Mouse (Mus musculus) CH12.LX (cell line): ENCODE measurements around the gene Slc35e2.

Experiments
- CTCF ChIP-seq, 2 experiments: IDR thresholded peaks in 1 of 2; conservative IDR thresholded peaks in 1 of 2; 2 replicates each; pipeline ENCODE4 v1.5.1; 2011 to 2012; ENCODE audit warnings: low read depth in 2 of 2, low read length in 2 of 2, improper control_type of control experiment in 1 of 2, inconsistent platforms in 1 of 2, mild to moderate bottlenecking in 1 of 2, moderate library complexity in 1 of 2
- EP300 ChIP-seq: IDR thresholded peaks from 2 replicates; pipeline ENCODE4 v1.6.1; 2011; ENCODE audit warnings: low read length, improper control_type of control experiment
- IRF4 ChIP-seq: IDR thresholded peaks from 2 replicates; pipeline ENCODE4 v1.6.1; 2014; ENCODE audit warnings: low read depth, mild to moderate bottlenecking, inconsistent platforms, low read length, improper control_type of control experiment
- MAFK ChIP-seq: IDR thresholded peaks from 2 replicates; pipeline ENCODE4 v1.6.1; 2011; ENCODE audit warnings: low read length, improper control_type of control experiment; ENCODE audit not compliant: insufficient replicate concordance
- MAX ChIP-seq: IDR thresholded peaks from 2 replicates; pipeline ENCODE4 v1.6.1; 2011; ENCODE audit warnings: low read length, improper control_type of control experiment
- MXI1 ChIP-seq: IDR thresholded peaks from 2 replicates; pipeline ENCODE4 v1.6.1; 2011; ENCODE audit warnings: mild to moderate bottlenecking, low read depth, low read length, improper control_type of control experiment
- POLR2A ChIP-seq: IDR thresholded peaks from 2 replicates; pipeline ENCODE4 v1.6.1; 2011; ENCODE audit warnings: low read depth, mild to moderate bottlenecking, improper control_type of control experiment, low read length
- RAD21 ChIP-seq: IDR thresholded peaks from 2 replicates; pipeline ENCODE4 v1.6.1; 2011; ENCODE audit warnings: low read depth, mild to moderate bottlenecking, low read length, improper control_type of control experiment, moderate library complexity
- USF1 ChIP-seq: IDR thresholded peaks from 2 replicates; pipeline ENCODE4 v1.6.1; 2014; ENCODE audit warnings: low read depth, mild to moderate bottlenecking, inconsistent platforms, low read length, improper control_type of control experiment
- ZKSCAN1 ChIP-seq: IDR thresholded peaks from 2 replicates; pipeline ENCODE4 v1.6.1; 2012; ENCODE audit warnings: low read depth, inconsistent platforms, low read length, improper control_type of control experiment, borderline replicate concordance

- TF ChIP-seq ZKSCAN1, result no peak
- no peak for TF ChIP-seq MXI1
- TF ChIP-seq USF1, result no peak
- TF ChIP-seq MAX, result no peak
- no peak for TF ChIP-seq POLR2A
- no peak for TF ChIP-seq EP300
- no peak for TF ChIP-seq RAD21
- no peak for TF ChIP-seq CTCF (conservative IDR thresholded peaks at IDR 0.05 in 1 of 2, IDR thresholded peaks at IDR 0.05 in 1 of 2; ENCODE audit: low read depth in 2 of 2, low read length in 2 of 2)
- no peak for TF ChIP-seq IRF4
- TF ChIP-seq MAFK, result no peak
Observed at GRCm38 (mm10) chr4:155669598-155670075, 68.4 kb downstream of the Slc35e2 start.
